Mouse (Mus musculus) neural tube, embryonic 12.5 days (tissue): Measurements from ENCODE around the gene Havcr2. TPM values are rescaled to one million over a fixed set of nuclear protein-coding genes. Genes with fewer than 3 reads are reported as not detected.
"Not testable (repeated sequence)": the region's sequence is repeated elsewhere in the genome, so short reads cannot be mapped to it uniquely, and the experiment has no call there.

ENCODE experiments used
- ATAC-seq: fragments of 200-750 bp; cut with Nextera tagmentation; 2 replicates; pipeline ENCODE4 v1.8.0; 2017; ENCODE audit warnings: low read depth, mild to moderate bottlenecking, moderate TSS enrichment, moderate library complexity; ENCODE audit not compliant: low FRiP score
- H3K27ac ChIP-seq: fragments of 300-500 bp; sonication (generic); 2 replicates; pipeline ENCODE4 v1.5.1; 2016
- H3K27me3 ChIP-seq: fragments of 300-500 bp; sonication (generic); replicated peaks from 2 replicates; pipeline ENCODE4 v1.6.1; 2016; ENCODE audit warnings: mild to moderate bottlenecking
- H3K36me3 ChIP-seq: fragments of 300-500 bp; sonication (generic); 2 replicates; pipeline ENCODE4 v1.6.1; 2016; ENCODE audit warnings: mild to moderate bottlenecking
- H3K4me1 ChIP-seq: fragments of 300-500 bp; sonication (generic); 2 replicates; pipeline ENCODE4 v1.6.1; 2016
- H3K4me2 ChIP-seq: fragments of 300-500 bp; sonication (generic); replicated peaks from 2 replicates; pipeline ENCODE4 v1.6.1; 2016; ENCODE audit warnings: mild to moderate bottlenecking
- H3K4me3 ChIP-seq: fragments of 300-500 bp; sonication (generic); 2 replicates; pipeline ENCODE4 v1.5.1; 2016
- H3K9ac ChIP-seq: fragments of 300-500 bp; sonication (generic); 2 replicates; pipeline ENCODE4 v1.6.1; 2016; ENCODE audit warnings: mild to moderate bottlenecking
- H3K9me3 ChIP-seq: fragments of 300-500 bp; sonication (generic); 2 replicates; pipeline ENCODE4 v1.6.1; 2016; ENCODE audit warnings: mild to moderate bottlenecking
- WGBS: fragments of 180-500 bp; shearing (Covaris S2); methylation state at CpG from one replicate; pipeline ENCODE4 v1.1.7; 2016; 5-methylcytosine and 5-hydroxymethylcytosine counted together
- polyA plus RNA-seq: library from polyadenylated mRNA; unstranded; fragments of >200 nt; fragmentation: Nextera tagmentation; extraction: Ambion mirVana; gene quantifications from 2 replicates; pipeline ENCODE4 v1.2.1, GENCODE M21; 2016

The Havcr2 gene
- polyA plus RNA-seq, 1 experiment from 2014 or later, result 0.11 TPM

GRCm38 (mm10) chr11:46474220-46474619 lies 19.5 kb downstream of the Havcr2 start:
- H3K36me3 ChIP-seq, result no peaks in the 10 kb centered on the region
- H3K27ac ChIP-seq, result no peak overlapping the region
- no peak overlapping the region for H3K9ac ChIP-seq
- no peak for ATAC-seq
- H3K4me1 ChIP-seq, result no peaks in the 10 kb centered on the region
- no peaks in the 10 kb centered on the region for H3K9me3 ChIP-seq
- no peaks in the 10 kb centered on the region for H3K27me3 ChIP-seq
- H3K4me2 ChIP-seq, result no peak overlapping the region
- H3K4me3 ChIP-seq, result no peak overlapping the region
- 92% methylated on average over 4 of the region's 4 CpGs for WGBS

GRCm38 (mm10) chr11:46479311-46479710 lies 24.6 kb downstream of the Havcr2 start:
- ATAC-seq, result no peak
- H3K4me1 ChIP-seq, result no peaks in the 10 kb centered on the region

GRCm38 (mm10) chr11:46480517-46480916 lies 25.8 kb downstream of the Havcr2 start:
- no peaks in the 10 kb centered on the region for H3K36me3 ChIP-seq
- H3K27ac ChIP-seq, result no peak overlapping the region
- ATAC-seq, result no peak
- no peaks in the 10 kb centered on the region for H3K9me3 ChIP-seq
- H3K27me3 ChIP-seq, result no peaks in the 10 kb centered on the region
- H3K4me3 ChIP-seq, result no peak overlapping the region
- 84% methylated on average over 7 of the region's 7 CpGs for WGBS
- no peak overlapping the region for H3K9ac ChIP-seq
- no peaks in the 10 kb centered on the region for H3K4me1 ChIP-seq
- no peak overlapping the region for H3K4me2 ChIP-seq

More at GRCm38 (mm10) chr11:46479311-46479710, 24.6 kb downstream of the Havcr2 start:
- Histone ChIP-seq H3K9me3 (no peaks in the 10 kb centered on the region), H3K27ac (no peak overlapping the region), H3K36me3 (no peaks in the 10 kb centered on the region), H3K9ac (no peak overlapping the region), H3K4me3 (no peak overlapping the region), H3K4me2 (no peak overlapping the region), H3K27me3 (no peaks in the 10 kb centered on the region)
- 93% methylated on average over 9 of the region's 9 CpGs for WGBS

DNA sequence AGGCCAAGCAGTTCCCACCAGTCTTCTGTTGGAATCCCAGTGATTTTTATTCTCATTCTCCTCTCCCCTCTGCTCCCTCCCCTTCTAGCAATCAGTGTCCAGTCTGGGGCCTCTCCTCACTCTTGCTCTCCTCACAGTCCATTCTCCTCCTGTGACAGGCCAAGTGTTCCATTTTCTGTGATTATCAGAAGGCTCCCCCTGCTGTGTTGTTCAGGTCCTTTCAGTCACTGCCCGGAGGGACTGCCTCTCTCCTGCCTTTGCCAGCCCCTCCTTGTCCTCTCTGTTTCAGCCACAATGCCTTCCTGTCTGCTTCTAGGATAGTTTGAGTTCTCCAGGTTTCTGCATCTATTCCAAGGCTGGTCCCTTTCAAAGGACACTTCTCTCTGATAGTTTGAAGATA lies 33.5 kb downstream of the Havcr2 start:
- Histone ChIP-seq H3K36me3 (no peaks in the 10 kb centered on the region), H3K27me3 (no peaks in the 10 kb centered on the region), H3K4me2 (no peak overlapping the region), H3K4me1 (no peaks in the 10 kb centered on the region), H3K9me3 (no peaks in the 10 kb centered on the region), H3K27ac (no peak overlapping the region), H3K4me3 (no peak overlapping the region), H3K9ac (no peak overlapping the region)
- WGBS, result 13% methylated on average over 1 of the region's 1 CpGs
- no peak for ATAC-seq

DNA sequence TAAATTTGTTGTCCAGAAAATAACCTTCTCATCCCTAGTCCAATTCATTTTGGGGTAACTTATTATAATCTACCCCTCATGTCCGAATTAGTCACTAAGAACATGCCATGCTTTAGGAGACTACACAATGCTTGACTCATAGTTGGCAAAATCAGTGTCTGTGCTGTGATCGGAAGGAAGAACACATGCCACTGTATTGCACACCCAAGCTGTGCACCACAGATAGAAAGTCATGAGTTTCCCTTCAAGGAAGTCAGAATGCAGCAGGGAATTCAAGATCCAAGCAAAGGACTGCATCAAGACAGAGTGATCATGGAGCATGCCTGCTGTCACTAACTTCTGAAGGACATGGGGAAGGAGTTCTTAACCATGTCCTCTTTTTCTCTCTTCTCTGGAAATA lies 33.9 kb downstream of the Havcr2 start:
- ATAC-seq, result no peak
- WGBS, result 85% methylated on average over 2 of the region's 2 CpGs
- no peak overlapping the region for H3K27ac ChIP-seq
- no peaks in the 10 kb centered on the region for H3K9me3 ChIP-seq
- no peaks in the 10 kb centered on the region for H3K27me3 ChIP-seq
- no peaks in the 10 kb centered on the region for H3K36me3 ChIP-seq
- no peak overlapping the region for H3K4me3 ChIP-seq
- H3K4me2 ChIP-seq, result no peak overlapping the region
- H3K4me1 ChIP-seq, result no peaks in the 10 kb centered on the region
- no peak overlapping the region for H3K9ac ChIP-seq

DNA sequence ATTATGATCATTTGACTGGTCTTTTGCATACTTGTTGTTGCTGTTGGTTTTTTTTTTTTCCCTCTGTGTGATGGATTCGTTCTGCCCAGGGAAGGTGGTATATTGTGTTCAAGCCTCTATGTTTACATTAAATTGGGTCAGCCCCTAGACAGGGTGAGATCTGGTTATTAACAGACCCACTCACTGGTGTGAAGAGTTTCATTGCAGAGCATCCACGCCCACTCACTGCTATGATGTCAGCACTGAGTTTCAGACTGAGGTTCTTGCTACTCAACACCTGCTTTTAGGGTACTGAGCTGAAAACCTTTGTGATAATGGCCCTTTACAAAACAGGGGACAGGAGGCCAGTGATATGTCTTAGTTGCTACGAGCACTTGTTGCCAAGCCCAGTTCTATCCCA lies 52.4 kb downstream of the Havcr2 start:
- no peaks in the 10 kb centered on the region for H3K9me3 ChIP-seq
- 80% methylated on average over 3 of the region's 3 CpGs for WGBS
- H3K4me1 ChIP-seq, result no peaks in the 10 kb centered on the region
- H3K27ac ChIP-seq, result no peak overlapping the region
- no peak for ATAC-seq
- H3K36me3 ChIP-seq, result no peaks in the 10 kb centered on the region
- H3K4me2 ChIP-seq, result no peak overlapping the region
- no peaks in the 10 kb centered on the region for H3K27me3 ChIP-seq
- no peak overlapping the region for H3K4me3 ChIP-seq
- H3K9ac ChIP-seq, result no peak overlapping the region

GRCm38 (mm10) chr11:46509900-46510299 lies 55.2 kb downstream of the Havcr2 start:
- 96% methylated on average over 5 of the region's 5 CpGs for WGBS
- ATAC-seq, result no peak
- no peaks in the 10 kb centered on the region for H3K27me3 ChIP-seq

GRCm38 (mm10) chr11:46521341-46521740 lies 66.6 kb downstream of the Havcr2 start:
- H3K9me3 ChIP-seq, H3K4me3 ChIP-seq, H3K36me3 ChIP-seq, H3K27me3 ChIP-seq, ATAC-seq, H3K9ac ChIP-seq, H3K4me2 ChIP-seq, H3K27ac ChIP-seq, H3K4me1 ChIP-seq: not testable (repeated sequence)
- WGBS, result 86% methylated on average over 5 of the region's 5 CpGs

More at GRCm38 (mm10) chr11:46509900-46510299, 55.2 kb downstream of the Havcr2 start:
- Histone ChIP-seq H3K9me3 (no peaks in the 10 kb centered on the region), H3K27ac (no peak overlapping the region), H3K36me3 (no peaks in the 10 kb centered on the region), H3K4me2 (no peak overlapping the region), H3K9ac (no peak overlapping the region), H3K4me1 (no peaks in the 10 kb centered on the region), H3K4me3 (no peak overlapping the region)

GRCm38 (mm10) chr11:46522719-46523118 lies 68.0 kb downstream of the Havcr2 start:
- no peaks in the 10 kb centered on the region for H3K27me3 ChIP-seq
- no peak overlapping the region for H3K9ac ChIP-seq
- H3K4me2 ChIP-seq, result no peak overlapping the region
- H3K9me3 ChIP-seq, result no peaks in the 10 kb centered on the region
- no peaks in the 10 kb centered on the region for H3K36me3 ChIP-seq
- H3K4me3 ChIP-seq, result no peak overlapping the region
- H3K4me1 ChIP-seq, result no peaks in the 10 kb centered on the region
- H3K27ac ChIP-seq, result no peak overlapping the region
- no peak for ATAC-seq
- WGBS, result 86% methylated on average over 3 of the region's 3 CpGs

DNA sequence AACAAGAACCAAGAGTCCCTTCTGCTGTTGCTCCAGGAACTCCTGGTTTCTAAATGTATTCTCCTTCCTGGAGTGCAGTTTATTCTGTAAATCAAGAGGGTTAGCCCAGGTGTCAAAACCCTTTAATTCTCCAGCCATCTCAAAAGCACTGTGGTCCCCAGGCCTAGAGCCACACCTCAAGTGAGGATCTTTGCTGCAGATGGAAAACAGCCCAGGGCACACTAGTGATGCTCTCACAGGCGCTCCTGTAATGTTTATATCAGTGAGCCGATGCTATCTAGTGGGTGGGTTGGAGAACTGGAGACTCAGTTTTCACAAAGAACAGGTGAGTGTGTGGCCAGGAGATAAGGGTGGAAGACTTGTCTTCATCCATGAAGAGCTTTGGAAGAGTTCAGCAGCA lies 69.2 kb downstream of the Havcr2 start, which contains the start of gene Gm12169:
Gm12169 (plus strand) TSS at position 301 of the 400 bp plus-strand sequence.
- Histone ChIP-seq H3K4me2 (no peak within 1 kb of the TSS), H3K27ac (no peak within 1 kb of the TSS), H3K9me3 (no peaks in the 10 kb centered on the region), H3K27me3 (no peaks in the 10 kb centered on the region), H3K4me1 (no peaks in the 10 kb centered on the region), H3K36me3 (no peaks in the 10 kb centered on the region), H3K4me3 (no peak within 1 kb of the TSS), H3K9ac (no peak within 1 kb of the TSS)
- ATAC-seq, result no peak
- WGBS, result 85% methylated on average over 2 of the region's 2 CpGs

DNA sequence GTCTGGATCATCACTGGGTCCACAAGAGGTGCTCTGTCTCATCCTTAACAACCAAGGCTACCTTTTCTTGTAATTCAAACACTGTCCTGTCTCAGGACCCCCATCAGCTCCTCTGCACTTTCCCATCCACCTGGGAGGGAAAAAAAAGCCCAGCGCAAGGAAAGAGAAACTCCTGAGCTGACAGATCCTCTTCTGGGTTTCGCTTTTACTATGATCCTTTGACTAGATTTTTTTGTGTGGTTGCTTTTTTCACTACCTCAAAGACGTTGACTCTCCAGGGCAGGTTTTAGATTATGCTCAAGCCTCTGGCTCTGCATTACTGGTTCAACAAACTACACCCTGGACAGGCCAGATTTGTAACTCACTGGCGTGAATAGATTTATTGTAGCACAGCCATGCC lies 75.4 kb downstream of the Havcr2 start:
- Histone ChIP-seq H3K4me1 (no peaks in the 10 kb centered on the region), H3K27ac (no peak overlapping the region), H3K36me3 (no peaks in the 10 kb centered on the region), H3K9me3 (no peaks in the 10 kb centered on the region), H3K4me3 (no peak overlapping the region), H3K9ac (no peak overlapping the region), H3K27me3 (no peaks in the 10 kb centered on the region), H3K4me2 (no peak overlapping the region)
- ATAC-seq, result no peak
- 78% methylated on average over 4 of the region's 4 CpGs for WGBS
